Mouse (Mus musculus) G1E-ER4 (cell line): ENCODE data around the gene Tuba8. TPM values are rescaled to one million over a fixed set of nuclear protein-coding genes. Genes with fewer than 3 reads are reported as not detected.

Experiments used
- GATA1 ChIP-seq: IDR thresholded peaks from one replicate; pipeline ENCODE4 v1.8.0; 2012; ENCODE audit warnings: low read length, inconsistent platforms
- polyA plus RNA-seq: library from polyadenylated mRNA; stranded (reverse); fragments of >175 nt; gene quantifications from 2 replicates; pipeline ENCODE4 v1.2.3, GENCODE M21; 2012

The Tuba8 gene
- polyA plus RNA-seq, 1 experiment = not detected

- no peak for TF ChIP-seq GATA1
Observed at GRCm38 (mm10) chr6:121191261-121192009, 19.1 kb upstream of the Tuba8 start.

DNA sequence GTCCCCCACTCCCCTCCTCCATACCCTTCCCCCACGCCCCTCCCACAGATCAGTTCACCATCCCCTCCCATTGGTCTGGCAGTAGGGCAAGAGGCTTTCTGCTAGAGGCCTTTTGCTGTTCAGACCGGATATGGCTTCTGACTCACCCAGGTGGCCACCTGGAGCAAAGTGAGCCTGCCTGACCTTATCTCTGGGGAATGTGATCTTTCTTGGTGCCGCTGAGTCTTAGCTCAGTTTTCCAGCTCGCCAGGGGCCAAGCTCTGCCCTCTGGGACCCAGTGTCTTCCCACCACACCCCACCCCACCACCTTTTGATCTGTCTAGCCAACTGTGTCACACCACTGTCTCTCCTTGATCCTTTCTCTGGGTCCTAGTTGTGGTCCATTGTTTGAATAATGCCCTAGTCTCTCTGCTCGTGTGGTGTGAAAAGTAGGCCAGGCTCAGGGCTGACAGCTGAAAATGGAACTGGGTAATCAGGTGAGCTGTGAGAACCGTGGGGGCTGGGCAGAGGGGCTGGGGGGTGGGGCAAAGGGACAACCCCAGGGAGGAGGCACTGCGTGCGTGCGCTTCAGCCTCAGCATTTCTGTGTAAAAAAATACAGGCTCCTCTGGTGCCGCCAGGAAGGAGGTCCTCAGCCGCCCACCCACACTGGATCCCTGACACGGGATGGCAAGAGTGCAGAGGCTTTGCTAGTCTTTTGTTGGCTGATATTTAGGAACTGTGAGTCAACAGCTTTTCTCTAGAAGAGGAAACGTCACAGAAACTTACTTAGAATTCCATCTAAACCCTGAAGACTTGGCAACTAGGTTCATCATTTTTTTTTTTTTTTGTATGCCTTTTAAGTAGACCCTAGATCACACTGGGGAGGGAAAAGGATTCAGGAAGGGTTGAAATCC, 16.2 kb upstream of the Tuba8 start:
- TF ChIP-seq GATA1 = no peak

DNA sequence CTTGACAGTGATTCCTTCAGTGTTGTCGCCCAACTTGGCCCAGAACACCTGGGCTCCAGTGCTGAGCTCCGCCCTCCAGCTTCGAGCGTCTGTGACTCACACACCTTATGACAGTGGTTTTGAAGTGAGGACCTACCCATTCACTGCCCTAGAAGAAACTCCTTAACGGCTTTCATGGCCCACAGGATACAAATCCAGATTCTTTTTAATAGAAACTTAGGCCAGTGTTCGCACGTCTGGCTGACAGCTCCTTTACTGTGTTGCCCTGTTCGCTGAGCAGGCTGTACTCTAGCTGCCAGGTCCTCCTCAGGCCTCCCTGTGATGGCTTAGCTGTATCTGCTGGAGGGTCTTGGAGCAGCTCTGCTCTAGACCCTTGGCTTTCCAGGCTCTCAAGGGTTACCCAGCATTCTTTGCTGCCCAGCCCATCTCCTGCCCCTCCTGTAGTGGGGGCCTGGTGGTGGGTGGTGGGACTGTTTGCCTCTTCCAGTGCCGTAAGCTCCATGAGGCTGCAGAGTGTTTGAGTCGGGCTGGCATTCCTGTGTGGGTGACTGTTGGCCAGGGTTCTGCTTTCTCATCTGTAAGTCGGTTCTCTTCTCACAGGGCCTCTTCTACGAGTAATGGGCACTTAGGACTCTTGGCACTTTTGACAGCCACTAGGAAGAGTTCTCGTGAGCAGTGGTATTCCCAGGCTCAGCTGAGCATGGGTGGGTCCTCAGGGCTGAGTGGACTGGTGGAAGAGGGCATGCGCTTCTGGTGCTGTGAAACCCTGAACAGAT, 15.4 kb upstream of the Tuba8 start:
- no peak for TF ChIP-seq GATA1

- TF ChIP-seq GATA1 = no peak
Observed at GRCm38 (mm10) chr6:121197807-121198365, 12.6 kb upstream of the Tuba8 start.

GRCm38 (mm10) chr6:121200458-121200857, 10.0 kb upstream of the Tuba8 start:
- no peak for TF ChIP-seq GATA1

DNA sequence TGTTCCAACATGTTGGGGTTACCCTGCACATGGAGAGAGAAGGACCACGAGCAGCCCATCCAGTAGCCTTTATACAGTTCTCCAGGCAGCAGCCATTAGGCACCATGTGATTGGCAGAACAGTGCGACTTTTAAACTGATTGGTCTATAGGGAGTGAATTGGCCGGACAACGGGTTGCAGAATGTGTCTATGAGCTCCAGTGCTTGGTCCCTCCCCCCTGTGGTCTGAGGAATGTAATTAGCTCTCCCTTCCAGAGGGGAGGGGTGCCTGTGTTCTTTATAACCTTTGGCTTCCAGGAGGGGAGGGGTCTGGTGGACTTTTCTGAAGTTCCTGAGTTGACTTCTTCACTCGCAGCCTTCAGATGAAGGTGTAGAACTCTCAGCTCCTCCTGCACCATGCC, 8.5 kb upstream of the Tuba8 start:
- TF ChIP-seq GATA1 = no peak

DNA sequence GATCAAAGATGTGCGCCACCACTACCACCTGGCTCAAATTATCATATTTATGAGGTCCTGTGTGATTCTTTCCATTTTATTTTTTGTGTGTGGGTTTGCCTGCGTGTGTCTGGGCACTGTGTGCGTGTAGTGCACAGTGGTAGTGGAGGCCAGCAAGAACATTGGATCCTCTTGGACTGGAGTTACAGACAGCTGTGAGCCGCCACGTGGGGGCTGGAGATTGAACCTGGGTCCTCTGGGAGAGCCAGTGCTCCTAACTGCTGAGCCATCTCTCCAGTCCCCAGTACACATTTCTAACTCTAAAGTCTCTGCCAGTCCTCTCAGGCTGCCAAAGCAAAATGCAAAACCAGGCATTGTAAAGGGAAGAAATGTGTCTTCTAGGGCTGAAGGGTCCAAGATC, 4.0 kb upstream of the Tuba8 start:
- TF ChIP-seq GATA1 = no peak

GRCm38 (mm10) chr6:121209584-121209983, 912 bp upstream of the Tuba8 start:
- TF ChIP-seq GATA1 = no peak

GRCm38 (mm10) chr6:121210926-121211289, 412 bp downstream of the Tuba8 start:
- TF ChIP-seq GATA1 = no peak

GRCm38 (mm10) chr6:121211743-121212142, 1.2 kb downstream of the Tuba8 start:
- no peak for TF ChIP-seq GATA1

GRCm38 (mm10) chr6:121212988-121213387, 2.5 kb downstream of the Tuba8 start:
- no peak for TF ChIP-seq GATA1

GRCm38 (mm10) chr6:121214221-121214620, 3.7 kb downstream of the Tuba8 start:
- TF ChIP-seq GATA1 = no peak

- TF ChIP-seq GATA1 = no peak
Observed at GRCm38 (mm10) chr6:121214667-121215330, 4.3 kb downstream of the Tuba8 start.

DNA sequence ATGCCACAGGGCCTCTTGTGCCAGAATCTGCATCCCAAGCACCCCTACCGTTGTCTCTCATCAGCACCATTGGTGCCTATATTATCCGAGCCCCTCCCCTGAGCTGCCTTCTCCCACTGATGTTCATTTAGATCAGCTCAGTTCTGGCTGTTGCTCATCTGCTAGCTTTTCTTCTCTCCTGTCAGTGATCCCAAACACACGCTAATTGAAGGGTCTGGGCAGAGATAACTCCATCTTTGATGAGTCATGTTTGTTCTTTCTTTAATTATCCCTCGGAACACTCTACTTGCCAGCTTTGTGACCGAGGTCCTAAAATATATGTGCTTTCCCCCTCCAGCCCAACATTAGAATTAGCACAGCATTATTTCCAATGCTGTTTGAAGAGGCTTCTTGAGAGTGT, 4.8 kb downstream of the Tuba8 start:
- no peak for TF ChIP-seq GATA1

- TF ChIP-seq GATA1 = no peak
Observed at GRCm38 (mm10) chr6:121215896-121216295, 5.4 kb downstream of the Tuba8 start.
